In the genomic region with DNA sequence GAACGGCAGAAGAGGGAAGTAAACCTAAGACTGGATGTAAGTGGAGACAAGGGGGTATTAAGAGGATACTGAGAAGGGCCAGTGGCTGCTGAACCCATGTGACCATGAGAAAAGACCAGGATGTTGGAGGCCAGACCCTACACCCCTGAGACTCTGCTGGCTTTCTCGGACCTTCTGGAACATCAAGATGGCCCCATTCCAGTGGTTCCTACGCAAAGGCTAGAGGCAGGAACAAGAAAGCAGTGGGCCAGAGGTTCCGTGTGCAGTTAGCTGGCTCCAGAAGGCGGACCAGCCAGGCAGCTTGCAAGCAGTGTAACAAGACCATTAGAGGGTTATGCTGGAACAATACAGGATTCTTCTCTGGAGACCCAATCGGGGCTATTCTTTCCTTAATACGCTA, we compare ENCODE assay signal across 2 mouse cellular contexts.
A peak's percentile ranks its signal among the peaks of the same experiment; 100 is the strongest.
TF ChIP-seq lines count a peak whose summit lies in the region.

No protein-coding gene starts in this region.

TF ChIP-seq in MEL, 35 proteins besides CTCF, POLR2A, EP300 and RAD21:
- TF ChIP-seq ZNF384 (IDR thresholded peaks at IDR 0.05; ENCODE audit: low read depth, low read length) (no peak), HCFC1 (IDR thresholded peaks at IDR 0.05; ENCODE audit: low read depth, low read length) (no peak), MEF2A (IDR thresholded peaks at IDR 0.05; ENCODE audit: extremely low read depth, insufficient replicate concordance, low read depth, low read length, poor library complexity, severe bottlenecking) (no peak), MXI1 (IDR thresholded peaks at IDR 0.05; ENCODE audit: low read depth, low read length) (no peak), NRF1 (IDR thresholded peaks at IDR 0.05; ENCODE audit: insufficient read depth, low read depth, low read length, poor library complexity, severe bottlenecking) (no peak), MAX (IDR thresholded peaks at IDR 0.05; ENCODE audit: low read length) (no peak), CHD1 (IDR thresholded peaks at IDR 0.05; ENCODE audit: low read depth, low read length) (no peak), USF1 (IDR thresholded peaks at IDR 0.05; ENCODE audit: low read depth, low read length) (0 out of 2 replicates have a peak, but pooled peaks have one; percentile 13), ZC3H11A (IDR thresholded peaks at IDR 0.05; ENCODE audit: low read depth, low read length) (no peak)

TF ChIP-seq in myocyte, 11 proteins besides CTCF, POLR2A, EP300 and RAD21:
- TF ChIP-seq TCF3 (IDR thresholded peaks at IDR 0.05; ENCODE audit: insufficient read length, low read depth) (no peak), POLR2AphosphoS2 (IDR thresholded peaks at IDR 0.05; ENCODE audit: insufficient read length, low read depth) (peak; percentile 8)
